Mouse (Mus musculus): Measurements from ENCODE around the gene Polr2h. TPM values are rescaled to one million over a fixed set of nuclear protein-coding genes. Genes with fewer than 3 reads are reported as not detected.
A peak's percentile ranks its signal among the peaks of the same experiment; 100 is the strongest.

The Polr2h gene
- total RNA-seq, 4 experiments from 2014 or later: 44.3 to 56.0 (median 51.0) TPM

DNA sequence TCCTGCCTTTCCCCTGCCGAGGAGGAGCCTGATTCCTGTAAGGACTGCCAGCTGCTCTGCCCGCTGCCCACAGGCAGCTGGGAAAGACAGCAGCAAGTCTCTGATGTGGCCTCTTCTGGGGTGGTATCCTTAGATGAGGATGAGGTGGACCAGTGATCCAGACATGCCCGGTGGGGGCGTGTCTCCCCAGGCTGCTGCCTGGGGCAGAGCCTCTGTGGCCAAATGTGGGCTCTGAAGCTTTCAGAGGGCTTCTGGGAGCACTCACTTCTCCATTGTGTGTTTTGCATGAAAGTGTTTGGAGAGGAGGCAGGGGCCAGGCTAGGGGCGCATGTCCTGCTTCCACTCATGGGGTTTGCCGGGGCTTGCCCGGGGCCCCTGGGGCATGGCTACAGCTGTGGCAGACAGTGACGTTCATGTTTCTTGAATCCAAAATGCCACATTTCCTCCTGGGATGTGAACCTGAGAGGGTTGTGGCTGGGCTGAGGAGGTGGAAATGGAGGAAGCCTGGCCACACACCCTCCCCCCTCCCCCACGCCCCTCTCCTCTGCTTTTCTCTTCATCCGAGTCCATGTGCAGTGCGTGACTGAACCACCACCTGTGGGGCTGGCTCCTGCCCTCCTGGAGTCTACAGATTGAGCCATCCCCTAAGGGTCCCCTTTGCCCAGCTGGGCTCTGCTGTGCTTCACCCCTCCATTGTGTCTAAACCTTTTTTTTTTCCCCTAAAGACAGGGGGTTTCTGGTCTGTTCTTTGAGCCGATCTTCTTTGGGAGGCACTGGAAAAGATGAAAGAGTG lies 15.5 kb upstream of the Polr2h start:
- DNase-seq: no peak

- peak; percentile 89 for DNase-seq
Observed at GRCm38 (mm10) chr16:20702522-20702893, 15.0 kb upstream of the Polr2h start.

- DNase-seq: no peak
Observed at GRCm38 (mm10) chr16:20703071-20703470, 14.4 kb upstream of the Polr2h start.

DNA sequence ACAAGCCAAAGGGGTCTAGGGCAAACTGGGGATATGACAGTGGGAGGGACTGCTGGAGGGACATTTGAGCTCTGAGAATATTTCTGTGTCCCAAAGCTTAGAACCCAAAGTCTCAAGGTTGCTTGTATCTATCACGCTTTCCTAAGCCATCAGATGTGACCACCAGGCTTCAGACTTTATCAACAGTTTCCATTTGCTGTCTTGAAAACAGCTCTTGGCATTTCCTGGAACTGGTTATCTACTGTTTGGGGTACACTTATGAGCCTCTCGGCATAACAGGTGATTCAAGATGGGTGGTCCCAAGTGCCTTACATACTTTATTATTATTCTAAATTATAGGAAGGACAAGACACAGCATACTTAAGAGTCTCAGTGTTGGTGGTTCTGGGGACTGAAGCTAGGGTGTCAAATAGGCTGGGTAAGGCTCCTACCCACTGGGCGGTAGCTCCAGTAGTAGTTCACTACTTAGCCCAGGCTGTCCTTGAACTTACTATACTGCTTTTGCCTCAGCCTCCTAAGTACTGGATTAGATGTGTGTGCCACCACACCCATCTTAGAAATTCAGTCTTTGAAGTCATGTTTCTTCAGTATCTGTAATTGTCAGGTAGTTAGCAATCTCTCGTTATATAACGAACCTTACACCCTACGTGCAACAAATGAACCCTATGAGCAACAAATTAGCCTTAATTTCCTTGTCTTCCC lies 13.6 kb upstream of the Polr2h start:
- no peak for DNase-seq

- no peak for DNase-seq
Observed at GRCm38 (mm10) chr16:20705786-20706185, 11.7 kb upstream of the Polr2h start.

- DNase-seq: no peak
Observed at GRCm38 (mm10) chr16:20706407-20707055, 10.9 kb upstream of the Polr2h start.

DNA sequence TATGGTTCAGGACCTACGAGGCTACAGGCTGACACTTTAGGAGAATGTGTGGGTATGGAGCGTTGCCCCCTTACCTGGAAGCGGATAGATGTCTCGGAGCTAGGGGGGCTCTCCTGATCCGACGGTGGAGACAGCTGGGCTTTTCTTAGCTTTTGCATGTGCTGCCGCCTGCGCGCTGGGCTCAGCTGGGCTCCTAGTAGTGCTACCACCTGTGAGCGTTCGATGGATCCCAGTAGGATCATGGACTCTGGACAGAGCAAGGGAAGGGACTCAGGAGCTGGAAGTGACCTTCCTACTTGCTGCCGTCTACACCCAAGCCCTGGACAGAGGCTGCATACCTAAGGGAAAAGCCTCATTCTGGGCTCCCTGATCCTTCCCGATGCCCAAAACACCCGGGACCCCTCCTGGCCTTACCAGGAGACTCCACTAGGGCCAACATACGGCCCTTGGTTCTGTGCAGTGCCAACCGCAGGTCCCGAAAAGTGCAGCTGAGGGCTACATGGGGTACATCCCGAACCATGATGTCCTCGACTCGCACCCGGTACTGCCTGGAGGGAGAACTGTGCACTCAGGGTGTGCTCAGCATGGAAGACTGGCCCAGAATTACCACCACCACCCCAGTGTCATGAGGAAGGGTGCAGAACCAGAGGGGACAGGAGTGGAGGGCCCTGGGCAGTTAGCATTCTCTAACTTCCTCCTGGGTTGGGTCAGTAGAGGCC lies 9.1 kb upstream of the Polr2h start:
- no peak for DNase-seq

GRCm38 (mm10) chr16:20708939-20709734 lies 8.3 kb upstream of the Polr2h start:
- DNase-seq: no peak

- DNase-seq: no peak
Observed at GRCm38 (mm10) chr16:20710370-20710769, 7.1 kb upstream of the Polr2h start.

DNA sequence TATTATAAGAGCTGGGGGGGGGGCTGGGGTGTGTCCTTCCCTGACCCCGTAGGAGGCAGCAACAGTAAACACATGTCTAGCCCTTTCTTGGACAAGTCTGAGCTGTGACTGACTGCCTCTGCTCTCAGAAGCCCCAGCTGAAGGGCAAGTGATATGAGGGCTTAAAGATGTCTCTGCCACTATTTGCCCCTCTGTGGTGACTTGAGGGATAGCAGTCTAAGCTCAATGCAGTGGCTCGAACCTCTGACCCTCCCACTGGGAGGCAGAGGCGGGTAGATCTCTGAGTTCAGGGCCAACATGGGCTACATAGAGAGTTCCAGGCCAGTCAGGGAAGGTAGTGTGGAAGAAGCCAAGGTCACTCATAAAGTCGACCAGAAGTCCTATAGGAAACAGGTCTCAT lies 6.7 kb upstream of the Polr2h start:
- DNase-seq: no peak

DNA sequence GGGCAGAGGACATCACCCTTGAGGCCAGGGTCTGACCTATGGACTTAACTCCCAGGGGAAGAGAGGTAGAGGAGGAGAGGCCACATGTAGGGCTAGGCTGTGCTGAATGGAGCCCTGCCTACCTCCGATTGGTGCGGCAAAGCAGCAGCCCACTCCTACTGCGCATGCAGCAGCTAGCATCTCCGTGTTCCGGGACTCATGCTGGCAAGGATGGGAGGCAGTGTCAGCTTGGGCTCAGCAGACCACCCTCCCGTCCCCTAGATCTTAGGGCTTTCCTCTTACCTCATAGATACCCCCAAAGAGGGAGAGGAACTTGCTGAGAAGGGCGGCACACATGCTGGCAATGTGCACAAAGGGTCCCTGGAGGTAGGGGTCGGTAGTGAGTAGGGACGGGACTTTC lies 5.3 kb upstream of the Polr2h start:
- no peak for DNase-seq

GRCm38 (mm10) chr16:20712889-20713288 lies 4.6 kb upstream of the Polr2h start:
- DNase-seq: no peak

DNA sequence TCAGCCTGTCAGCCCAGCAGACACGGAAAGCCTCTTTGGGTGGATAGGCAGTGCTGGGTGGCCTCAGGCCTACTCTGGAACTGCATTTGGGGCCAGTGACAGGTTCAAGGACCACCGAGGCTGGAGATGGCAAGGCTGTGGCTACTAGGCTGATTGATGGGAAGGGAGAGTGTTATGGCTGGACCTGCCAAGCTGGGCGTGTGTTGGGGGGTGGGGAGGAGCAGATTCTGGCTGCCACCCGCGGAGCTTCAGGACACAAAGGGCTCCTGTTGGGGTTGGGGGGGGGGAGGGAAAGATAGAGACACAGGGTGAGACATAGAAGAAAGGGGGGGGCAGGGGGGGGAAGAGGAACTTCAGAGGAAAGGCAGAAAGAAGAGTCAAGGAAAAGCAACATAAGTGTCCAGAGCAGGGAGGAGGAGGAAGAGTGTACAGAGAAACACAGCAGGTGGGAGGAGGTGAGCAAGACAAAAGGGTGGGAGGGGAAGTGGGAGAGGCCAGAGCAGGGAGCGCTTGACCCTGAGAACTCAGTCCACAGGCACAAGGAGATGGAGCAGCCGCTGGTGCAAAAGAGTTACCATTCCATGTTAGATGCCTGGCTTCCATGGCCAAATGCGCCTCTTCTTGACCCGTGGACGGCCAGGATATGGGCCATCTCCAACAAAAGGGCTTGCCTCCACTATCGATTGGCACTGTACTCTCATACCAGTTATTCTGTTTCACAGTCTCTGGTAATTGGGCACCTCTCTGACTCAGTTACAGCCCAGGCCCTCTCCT lies 3.0 kb upstream of the Polr2h start:
- no peak for DNase-seq

DNA sequence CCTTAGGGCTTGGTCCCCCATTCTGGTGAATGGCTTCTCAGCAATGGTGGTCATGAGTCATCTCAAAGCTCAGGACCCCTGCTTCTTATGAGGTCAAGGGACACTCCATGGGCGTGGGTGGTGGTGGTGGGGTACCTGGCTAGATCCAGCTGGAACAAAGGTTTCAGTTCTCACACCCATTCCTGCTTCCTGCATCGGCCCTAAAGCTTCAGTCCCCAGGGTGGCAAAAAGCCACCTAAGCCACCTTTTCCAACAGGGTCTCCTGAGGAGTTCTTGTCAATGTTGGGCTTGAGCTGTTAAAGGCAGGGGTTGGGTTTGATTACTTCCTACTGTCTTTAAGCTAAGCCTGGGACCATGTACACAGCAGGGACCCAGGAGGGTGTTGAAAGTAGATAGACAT lies 2.3 kb upstream of the Polr2h start:
- DNase-seq: no peak

GRCm38 (mm10) chr16:20715566-20715965 lies 1.9 kb upstream of the Polr2h start:
- DNase-seq: no peak

GRCm38 (mm10) chr16:20715976-20716840 lies 1.3 kb upstream of the Polr2h start:
- peak; percentile 80 for DNase-seq

GRCm38 (mm10) chr16:20716841-20717180 lies 654 bp upstream of the Polr2h start:
- no peak for DNase-seq

DNA sequence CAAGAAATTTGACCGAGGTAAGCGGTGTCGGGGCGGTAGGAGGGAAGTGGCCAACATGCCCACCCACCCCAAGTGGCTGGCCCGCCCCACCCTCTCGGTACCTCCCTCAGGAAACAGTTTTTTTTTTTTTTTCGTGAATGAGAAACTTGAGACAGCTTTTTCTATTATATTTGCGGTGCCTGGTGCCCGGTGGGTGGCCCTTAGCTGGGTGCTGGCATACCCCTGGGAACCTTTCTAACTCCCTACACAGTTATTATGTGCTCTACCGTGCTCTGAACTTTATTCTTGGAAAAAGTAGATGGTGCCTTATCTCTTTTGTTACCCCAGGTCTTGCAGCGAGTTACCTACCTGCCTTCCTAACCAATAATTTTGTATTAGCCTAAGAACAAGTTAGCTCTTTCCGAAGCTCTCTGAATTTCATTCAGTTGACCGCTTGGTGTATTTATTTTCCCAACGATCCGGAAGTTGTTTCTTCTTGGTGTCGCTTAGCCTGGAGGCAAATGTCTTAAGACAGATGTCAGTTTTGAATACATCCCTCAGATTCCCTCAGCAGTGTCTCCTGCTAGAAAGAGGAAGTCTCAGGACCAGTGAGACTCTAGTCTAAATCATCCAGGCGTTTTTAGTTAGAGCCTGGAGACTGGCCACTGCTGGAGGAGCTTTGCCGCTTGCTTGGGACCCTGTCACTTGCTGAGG lies 659 bp downstream of the Polr2h start:
- no peak for DNase-seq

DNA sequence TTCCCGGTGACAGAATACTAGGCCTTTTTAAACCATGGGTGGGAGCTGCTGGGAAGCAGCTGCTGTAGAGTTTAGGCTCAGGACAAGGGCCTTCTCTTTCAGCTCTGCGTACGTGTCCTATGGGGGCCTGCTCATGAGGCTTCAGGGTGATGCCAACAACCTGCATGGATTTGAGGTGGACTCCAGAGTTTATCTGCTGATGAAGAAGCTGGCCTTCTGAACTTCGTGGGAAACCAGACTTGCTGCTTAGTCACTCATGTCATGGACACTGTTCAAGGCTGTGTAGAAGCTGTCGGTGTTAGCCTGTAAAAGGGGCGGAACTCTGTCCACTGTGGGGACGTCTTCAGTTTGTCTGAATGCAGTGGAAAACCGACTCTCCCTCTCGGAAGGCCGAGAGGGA lies 4.3 kb downstream of the Polr2h start:
- DNase-seq: no peak

DNA sequence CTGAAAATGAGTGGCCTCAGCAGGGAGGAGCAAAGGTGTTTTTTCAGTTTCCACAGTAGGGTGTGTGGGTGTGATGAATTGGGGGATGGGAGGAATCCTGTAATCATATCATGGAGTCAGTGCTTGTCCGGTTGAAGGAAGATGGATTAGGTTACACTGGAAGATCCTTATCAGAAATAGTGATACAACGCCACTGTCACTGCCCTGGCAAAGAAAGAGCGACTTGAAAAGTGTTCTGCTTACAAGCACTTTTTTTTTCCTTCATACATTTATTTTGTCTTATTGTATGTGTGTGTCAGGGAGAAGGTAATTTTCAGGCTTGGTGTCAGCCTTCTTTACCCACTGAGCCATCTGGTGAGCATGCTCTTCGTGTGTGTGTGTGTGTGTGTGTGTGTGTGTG lies 5.3 kb downstream of the Polr2h start:
- no peak for DNase-seq
